16 mouse cellular contexts compared by ENCODE assay signal in genomic region chr19:43193562-43193961, GRCm38 (mm10).
A peak's percentile ranks its signal among the peaks of the same experiment; 100 is the strongest.
DNase-seq lines count a peak whose midpoint lies in the region; ATAC-seq and TF ChIP-seq lines count a peak whose summit lies in the region.
"Had no signal": no experiment of that assay in that cellular context is flagged by ENCODE, and none has a peak within 500 bp of the region (broad histone marks: within the 10 kb centered on the region; RNA-seq: fewer than 3 reads in every experiment).

No protein-coding gene starts in this region.

- no peaks in the 10 kb centered on the region for H3K9me3 ChIP-seq in megakaryocyte, embryonic 14.5 days
- H3K9me3 ChIP-seq in forebrain, postnatal 0 days (ENCODE audit: low read length): no peaks in the 10 kb centered on the region
- H3K9me3 ChIP-seq: forebrain, embryonic 15.5 days; hindbrain, embryonic 15.5 days; kidney, embryonic 15.5 days had no signal

- no peak overlapping the region for H3K9ac ChIP-seq in forebrain, postnatal 0 days
- H3K9ac ChIP-seq: forebrain, embryonic 15.5 days; hindbrain, embryonic 15.5 days; kidney, embryonic 15.5 days; liver, embryonic 14.5 days had no signal

- no peak overlapping the region for H3K4me3 ChIP-seq in lung, adult 2 months (replicated peaks; ENCODE audit: extremely low read depth, low read depth, low read length)
- peak overlapping the region; percentile 44 for H3K4me3 ChIP-seq in megakaryocyte, embryonic 14.5 days (replicated peaks)
- no peak overlapping the region for H3K4me3 ChIP-seq in forebrain, postnatal 0 days (ENCODE audit: low read depth, low read length)
- H3K4me3 ChIP-seq: forebrain, embryonic 15.5 days; hindbrain, embryonic 15.5 days; kidney, embryonic 15.5 days had no signal

- no peak overlapping the region for H3K27ac ChIP-seq in forebrain, postnatal 0 days (ENCODE audit: low read depth, low read length)
- H3K27ac ChIP-seq: forebrain, embryonic 15.5 days; hindbrain, embryonic 15.5 days; kidney, embryonic 15.5 days; liver, embryonic 14.5 days had no signal

- WGBS in lung, adult 2 months: 35% methylated on average over 3 of the region's 3 CpGs
- WGBS in forebrain, postnatal 0 days: 76% methylated on average over 3 of the region's 3 CpGs

- no peak for ATAC-seq in forebrain, postnatal 0 days
- ATAC-seq: forebrain, embryonic 15.5 days; midbrain, embryonic 16.5 days had no signal

- H3K36me3 ChIP-seq in megakaryocyte, embryonic 14.5 days (replicated peaks; ENCODE audit: low read length): no peaks in the 10 kb centered on the region
- H3K36me3 ChIP-seq in forebrain, postnatal 0 days (ENCODE audit: insufficient read depth): no peaks in the 10 kb centered on the region
- H3K36me3 ChIP-seq: forebrain, embryonic 15.5 days; hindbrain, embryonic 15.5 days; kidney, embryonic 15.5 days had no signal

- no peak for TF ChIP-seq POLR2A in lung, adult 2 months (IDR thresholded peaks at IDR 0.05; ENCODE audit: borderline replicate concordance, extremely low read depth, low read depth, low read length)

- no peaks in the 10 kb centered on the region for H3K27me3 ChIP-seq in megakaryocyte, embryonic 14.5 days (replicated peaks)
- no peaks in the 10 kb centered on the region for H3K27me3 ChIP-seq in forebrain, postnatal 0 days (ENCODE audit: insufficient read depth, low read length)
- H3K27me3 ChIP-seq: forebrain, embryonic 15.5 days; hindbrain, embryonic 15.5 days; kidney, embryonic 15.5 days had no signal

- no peak overlapping the region for H3K4me2 ChIP-seq in forebrain, postnatal 0 days (ENCODE audit: low read depth)
- H3K4me2 ChIP-seq: forebrain, embryonic 15.5 days; hindbrain, embryonic 15.5 days; kidney, embryonic 15.5 days had no signal

- no peak for TF ChIP-seq CTCF in lung, adult 2 months (IDR thresholded peaks at IDR 0.05; ENCODE audit: insufficient read depth, low read length)
- no peak for TF ChIP-seq CTCF in forebrain, postnatal 0 days (IDR thresholded peaks at IDR 0.05; ENCODE audit: low read depth)

- no peaks in the 10 kb centered on the region for H3K4me1 ChIP-seq in lung, adult 2 months (ENCODE audit: control insufficient read depth, insufficient read depth, low read length)
- peaks cover 4% of the 10 kb centered on the region; the same call in 1 of the 2 replicates for H3K4me1 ChIP-seq in megakaryocyte, embryonic 14.5 days
- no peaks in the 10 kb centered on the region for H3K4me1 ChIP-seq in forebrain, postnatal 0 days (ENCODE audit: insufficient read depth)
- H3K4me1 ChIP-seq: forebrain, embryonic 15.5 days; hindbrain, embryonic 15.5 days; kidney, embryonic 15.5 days had no signal

- DNase-seq in kidney, postnatal 10 days: peak; percentile 22
- no peak for DNase-seq in kidney, postnatal 25 days
- DNase-seq in c-Kit-positive CD71-negative TER-119-negative erythroid progenitor cells, embryonic 14.5 days (ENCODE audit: low read depth): peak; percentile 5
- peak; percentile 4 for DNase-seq in lung, adult 2 months
- no peak for DNase-seq in forebrain, postnatal 0 days
- DNase-seq in Muller cell, postnatal 12 days (ENCODE audit: inconsistent ontology term): no peak
- DNase-seq in layer of hippocampus, adult 8-10 months (ENCODE audit: low spot score in 2 of 2): no peak
- DNase-seq: cerebellum, adult 11 months; right cerebral cortex, postnatal 25 days; thymus, postnatal 4 days had no signal

Comparison
In these comparisons a context has a peak if more than half of its experiments do, and no peak if none do; other contexts are left out.
1. DNase-seq: peak in kidney, postnatal 10 days (single experiment), c-Kit-positive CD71-negative TER-119-negative erythroid progenitor cells, embryonic 14.5 days (single experiment) and lung, adult 2 months (single experiment); none in kidney, postnatal 25 days (0 of 2), forebrain, postnatal 0 days (single experiment), Muller cell, postnatal 12 days (single experiment) and layer of hippocampus, adult 8-10 months (0 of 2).